Mouse (Mus musculus) spleen, adult 2 months (tissue): Measurements from ENCODE around the gene Pias4.

Experiments
- CTCF ChIP-seq: fragments of 200-500 bp; IDR thresholded peaks from 2 replicates; pipeline ENCODE4 v1.5.1; 2011; ENCODE audit warnings: mild to moderate bottlenecking, inconsistent platforms; ENCODE audit not compliant: insufficient read depth, insufficient read length, insufficient replicate concordance; ENCODE audit errors: extremely low read depth
- POLR2A ChIP-seq: fragments of 200-500 bp; IDR thresholded peaks from 2 replicates; pipeline ENCODE4 v1.6.1; 2011; ENCODE audit warnings: low read depth, low read length, inconsistent platforms

- TF ChIP-seq CTCF = no peak
- TF ChIP-seq POLR2A = no peak
Observed at GRCm38 (mm10) chr10:81143845-81144437, 23.8 kb downstream of the Pias4 start.
